Mouse (Mus musculus) liver (tissue): ENCODE measurements at regions not wholly inside any gene's neighbourhood (a gene's known extent, or its start where the extent isn't known, plus 50 kb on each side); places are given as distances from the start of the nearest gene placed in this dataset.

ENCODE experiments used
- DNase-seq: peaks from one replicate; pipeline ENCODE4 v3.0.0-alpha.2; 2020; ENCODE audit warnings: mixed read lengths

GRCm38 (mm10) chr6:31085063-31085759, 126.3 kb upstream of the Klf14 start:
- no peak for DNase-seq

GRCm38 (mm10) chr6:31085760-31086108, 126.9 kb upstream of the Klf14 start:
- DNase-seq: no peak

GRCm38 (mm10) chr6:31086283-31086682, 127.4 kb upstream of the Klf14 start:
- DNase-seq: no peak

DNA sequence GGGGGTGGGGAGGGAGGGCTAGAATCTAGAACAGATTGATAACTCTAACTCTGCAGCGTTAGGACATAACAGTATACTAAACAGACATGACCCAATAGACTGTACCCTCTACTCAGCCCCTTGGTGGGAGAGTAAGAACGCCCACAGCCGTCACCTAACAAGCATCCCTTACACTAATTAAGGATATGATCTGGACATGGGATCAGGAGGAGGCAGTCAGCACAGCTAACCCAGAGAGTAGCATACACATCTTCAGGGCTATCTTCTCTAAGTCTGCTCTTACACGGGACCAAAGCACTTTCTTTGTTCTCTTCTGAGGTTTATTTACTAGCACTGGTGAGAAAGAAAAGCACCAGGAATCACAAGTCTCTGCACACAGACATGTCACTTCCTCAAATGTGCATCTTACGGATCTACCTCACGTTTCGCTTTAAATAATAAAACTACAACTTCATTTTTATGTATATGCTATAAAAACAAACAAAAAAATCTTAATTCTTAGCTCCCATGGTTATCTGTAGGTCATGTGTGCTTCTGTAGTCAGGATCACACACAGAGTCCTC, 128.0 kb upstream of the Klf14 start:
- DNase-seq: no peak

GRCm38 (mm10) chr6:31087511-31087910, 128.6 kb upstream of the Klf14 start:
- no peak for DNase-seq

DNA sequence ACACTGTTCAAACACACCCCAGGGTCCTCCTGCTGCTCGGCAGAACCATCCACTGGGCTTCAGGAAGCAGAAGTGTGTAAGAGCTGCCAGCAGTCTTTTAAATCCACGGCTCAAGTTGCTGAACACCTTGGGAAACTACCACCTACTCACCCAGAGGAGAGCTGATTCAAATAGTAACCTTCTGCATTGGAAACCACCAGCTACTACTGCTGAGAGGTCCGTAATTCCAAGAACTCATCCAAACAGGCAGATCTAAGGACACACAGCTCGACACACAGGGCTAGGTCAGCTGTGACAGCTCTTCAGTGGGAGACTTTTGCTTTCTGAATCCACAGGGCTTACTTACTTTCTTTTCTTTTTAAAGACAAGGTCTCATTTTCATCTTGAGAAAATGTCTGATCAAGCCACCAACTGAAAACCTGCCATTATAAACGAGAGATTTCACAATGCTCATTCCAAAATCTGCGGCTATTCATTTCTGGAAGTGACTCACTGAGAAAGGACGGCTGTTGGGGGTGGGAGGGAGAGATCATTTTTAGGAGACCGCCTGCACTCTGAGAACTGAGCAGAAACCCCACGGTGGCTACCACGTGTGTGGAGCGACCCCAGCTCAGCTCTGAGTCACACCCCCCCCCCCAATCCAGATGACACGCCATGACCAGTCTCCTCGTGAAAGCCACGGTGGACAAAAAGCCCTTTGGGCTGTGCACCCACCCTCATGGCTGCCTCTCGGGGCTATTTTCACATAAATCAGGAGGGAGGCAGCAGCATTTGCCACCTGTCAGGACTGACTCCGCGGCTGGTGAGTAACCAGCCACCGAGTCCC, 129.5 kb upstream of the Klf14 start:
- DNase-seq: no peak

- no peak for DNase-seq
These were observed 130.1 kb upstream of the Klf14 start for GRCm38 (mm10) chr6:31088973-31089368.

DNA sequence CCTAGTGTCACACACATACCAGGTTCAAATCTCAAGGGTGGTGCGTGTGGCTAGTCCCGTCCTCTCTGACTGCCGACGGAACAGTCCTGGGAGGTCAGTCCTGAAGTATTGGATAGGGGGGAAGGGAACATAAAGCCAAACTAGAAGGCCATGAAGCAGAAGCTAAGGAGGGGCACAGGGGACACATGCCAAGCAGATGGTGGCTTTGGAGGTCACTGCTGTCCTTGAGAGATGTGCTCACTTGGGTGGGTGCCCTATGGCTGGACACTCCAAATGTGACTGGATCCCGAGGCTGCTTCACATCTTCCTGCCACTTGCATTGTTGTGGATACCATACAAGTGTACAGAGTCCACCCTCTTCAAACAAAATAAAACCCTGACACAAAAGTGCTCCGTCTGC, 131.4 kb upstream of the Klf14 start:
- no peak for DNase-seq

GRCm38 (mm10) chr6:31090791-31091190, 131.9 kb upstream of the Klf14 start:
- no peak for DNase-seq

DNA sequence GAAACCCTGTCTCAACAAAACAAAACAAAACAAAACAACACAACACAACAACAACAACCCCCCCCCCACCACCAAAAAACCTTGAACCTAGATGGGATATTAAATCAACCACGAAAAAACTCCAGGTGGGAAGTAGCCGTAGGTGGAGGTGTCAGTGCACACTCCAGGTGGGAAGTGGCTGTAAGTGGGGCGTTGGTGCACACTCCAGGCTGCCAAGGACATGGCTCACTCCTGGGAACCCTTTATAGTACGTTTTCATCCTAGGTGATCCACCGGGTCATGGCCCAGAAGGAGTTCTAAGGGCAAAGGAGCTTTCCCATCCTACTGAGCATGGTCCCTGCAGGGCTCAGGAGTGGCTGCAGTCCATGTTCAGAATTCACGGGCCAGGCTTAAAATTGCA, 133.4 kb upstream of the Klf14 start:
- DNase-seq: no peak

GRCm38 (mm10) chr6:31092760-31093159, 133.9 kb upstream of the Klf14 start:
- DNase-seq: no peak

GRCm38 (mm10) chr6:31095943-31096714, 137.3 kb upstream of the Klf14 start:
- no peak for DNase-seq

DNA sequence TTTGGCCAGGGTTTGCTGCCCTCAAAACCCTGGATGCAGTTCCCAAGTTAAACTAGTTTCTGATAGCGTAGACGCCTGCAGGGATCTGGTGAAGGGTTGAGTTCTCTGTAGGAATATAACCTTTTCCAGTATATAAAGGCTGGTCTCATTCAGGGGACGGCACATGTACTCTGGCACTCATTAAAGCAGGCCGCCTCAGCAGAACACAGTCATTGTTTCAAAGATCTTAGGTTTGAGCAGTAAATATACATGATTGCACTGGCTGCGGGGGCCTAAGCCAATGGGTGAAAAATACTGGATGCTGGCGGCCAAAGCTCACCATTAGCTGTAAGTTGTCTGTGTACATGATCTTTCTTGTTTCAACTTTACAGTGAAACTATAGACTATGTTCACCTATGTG, 137.9 kb upstream of the Klf14 start:
- DNase-seq: no peak

DNA sequence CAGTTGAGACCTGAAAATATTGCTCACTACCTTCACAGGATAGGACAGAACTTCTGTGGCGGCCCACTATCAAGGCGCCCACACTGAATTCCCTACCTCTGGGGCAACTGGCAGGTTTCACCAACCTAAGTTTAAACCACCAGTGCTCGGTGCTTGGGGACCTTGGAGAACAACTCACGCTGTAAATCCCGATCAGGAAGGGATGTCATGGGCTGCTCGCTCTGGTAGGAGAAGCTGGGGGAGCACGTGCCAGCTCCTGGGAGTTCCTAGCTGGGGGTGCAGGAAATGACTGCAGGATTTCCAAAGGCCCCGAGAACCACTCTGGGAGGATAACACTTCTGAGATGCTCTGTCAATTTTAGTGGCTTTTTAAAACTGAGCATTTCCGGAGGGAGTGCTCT, 138.4 kb upstream of the Klf14 start:
- DNase-seq: no peak

- no peak for DNase-seq
These were observed 139.2 kb upstream of the Klf14 start for GRCm38 (mm10) chr6:31098106-31098505.

GRCm38 (mm10) chr6:31100084-31100579, 141.3 kb upstream of the Klf14 start:
- DNase-seq: no peak

GRCm38 (mm10) chr6:31100749-31101148, 141.9 kb upstream of the Klf14 start:
- no peak for DNase-seq

DNA sequence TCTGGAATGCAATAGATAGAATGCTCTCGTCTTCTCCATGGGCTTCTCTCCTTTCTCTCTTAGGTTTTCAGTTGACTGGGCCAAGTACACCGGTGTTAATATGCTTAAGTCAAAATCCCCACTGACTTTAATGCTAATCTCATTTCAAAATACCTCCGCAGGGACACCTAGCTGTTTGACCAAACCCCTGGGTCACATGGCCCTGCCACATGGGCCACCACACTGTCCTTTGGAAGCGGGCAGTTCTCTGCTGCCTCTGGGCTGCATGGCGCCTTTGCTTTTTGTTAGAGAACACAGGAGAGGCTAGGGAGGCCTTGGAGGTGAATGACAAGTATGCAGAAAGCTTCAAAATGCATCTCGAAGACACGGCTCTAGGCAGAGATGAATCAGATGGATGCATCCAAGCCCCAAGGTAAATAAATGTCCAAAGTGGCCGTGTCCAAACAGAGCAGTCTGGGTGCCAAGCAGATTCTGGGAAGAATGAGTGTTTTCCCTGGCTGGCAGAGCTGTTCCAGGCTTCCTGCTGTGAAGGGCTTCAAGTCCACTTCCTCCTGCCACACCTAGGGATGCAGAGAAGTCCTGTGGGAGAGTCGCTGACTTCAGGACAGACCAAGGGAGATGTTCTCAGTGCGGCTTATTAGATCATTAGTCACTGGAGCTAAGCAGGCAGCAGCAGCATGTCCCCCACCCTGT, 147.4 kb upstream of the Klf14 start:
- no peak for DNase-seq

DNA sequence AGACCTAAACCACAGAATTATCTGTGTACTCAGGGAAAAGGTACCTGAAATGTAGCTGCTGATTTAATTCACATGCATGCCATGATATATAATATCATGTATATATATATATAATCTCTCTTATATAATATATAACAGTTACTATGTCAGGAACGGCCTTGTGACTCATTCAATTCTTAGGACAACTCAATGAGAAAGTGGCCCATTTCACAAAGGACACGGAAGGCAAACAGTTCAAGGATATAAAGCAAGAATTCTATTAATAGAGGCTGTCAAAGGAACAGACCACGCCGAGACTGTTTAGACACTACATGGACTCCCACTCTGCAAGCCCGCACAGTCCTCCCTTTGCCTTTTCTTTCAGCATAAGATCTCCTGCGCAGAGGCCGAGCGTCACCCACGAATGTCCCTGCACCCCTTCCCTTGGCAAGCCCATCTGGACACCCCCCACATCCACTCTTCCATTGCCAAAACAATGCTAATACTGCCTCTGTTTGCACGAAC, 148.0 kb upstream of the Klf14 start:
- DNase-seq: no peak

DNA sequence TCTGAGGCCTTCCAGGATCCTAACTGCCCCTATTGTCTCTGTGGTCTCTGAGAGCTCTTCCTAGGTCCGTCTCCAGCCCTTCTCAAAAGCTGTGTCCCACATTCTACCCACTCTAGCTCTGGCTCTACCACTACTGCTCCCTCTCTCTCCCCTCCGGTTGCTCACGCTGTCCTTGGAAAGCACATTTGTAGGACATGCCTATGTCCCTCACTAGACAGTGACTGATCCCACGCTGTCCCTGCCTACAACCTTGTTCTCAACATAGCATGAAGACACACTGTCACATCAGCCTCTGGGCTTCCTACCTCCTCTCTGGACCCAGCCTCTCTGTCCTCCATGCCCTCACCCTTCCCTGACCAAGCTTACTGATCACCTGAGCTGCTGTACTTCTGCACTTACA, 148.5 kb upstream of the Klf14 start:
- DNase-seq: no peak

DNA sequence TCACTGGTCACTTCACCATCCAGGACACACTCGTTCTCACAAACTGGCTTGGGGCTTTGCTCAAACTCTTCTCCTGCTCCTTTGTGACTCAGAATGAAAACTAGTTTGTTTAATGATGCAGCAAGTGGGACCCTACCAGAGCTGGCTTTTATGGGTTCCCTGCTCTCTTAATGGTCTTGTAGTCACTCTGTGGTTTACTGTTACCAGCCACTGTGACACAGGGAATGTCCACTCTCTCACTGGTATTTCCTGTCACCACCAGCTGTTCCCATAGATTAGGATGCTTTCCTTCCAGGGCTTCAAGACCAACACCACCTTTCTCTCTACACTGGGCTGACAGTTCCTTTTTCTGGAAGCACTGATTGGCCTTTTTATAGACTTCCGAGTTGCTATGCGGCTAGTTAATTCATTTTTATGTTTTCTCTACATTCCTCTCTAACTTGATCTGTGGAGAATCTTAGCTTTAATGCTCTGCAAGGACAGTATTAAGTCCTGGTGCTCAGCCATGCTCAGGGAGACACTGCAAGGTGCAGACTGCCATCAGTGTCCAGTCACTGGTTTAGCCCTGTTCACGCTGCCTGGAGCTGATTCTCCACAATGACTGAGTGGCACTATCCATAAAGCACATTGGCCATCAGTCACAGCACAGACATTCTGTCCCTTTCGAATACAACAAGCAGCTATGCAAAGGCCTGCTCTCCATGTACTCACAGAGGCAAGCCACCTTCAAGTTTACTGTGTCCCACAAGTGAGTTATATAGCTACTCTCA, 149.2 kb upstream of the Klf14 start:
- DNase-seq: no peak

GRCm38 (mm10) chr6:31109604-31110003, 150.7 kb upstream of the Klf14 start:
- DNase-seq: no peak
